Mouse (Mus musculus) forebrain, embryonic 16.5 days (tissue): Measurements from ENCODE around the gene AI481877. TPM values are rescaled to one million over a fixed set of nuclear protein-coding genes. Genes with fewer than 3 reads are reported as not detected.

ENCODE experiments used
- ATAC-seq: fragments of 200-750 bp; cut with Nextera tagmentation; 2 replicates; pipeline ENCODE4 v1.8.0; 2017; ENCODE audit warnings: mild to moderate bottlenecking, moderate library complexity
- H3K27ac ChIP-seq: fragments of 300-500 bp; sonication (generic); 2 replicates; pipeline ENCODE4 v1.5.1; 2014; ENCODE audit warnings: low read length, control low read depth
- H3K27me3 ChIP-seq: fragments of 300-500 bp; sonication (generic); replicated peaks from 2 replicates; pipeline ENCODE4 v1.6.1; 2014; ENCODE audit warnings: low read length; ENCODE audit not compliant: control insufficient read depth, insufficient read depth
- H3K36me3 ChIP-seq: fragments of 300-500 bp; sonication (generic); 2 replicates; pipeline ENCODE4 v1.6.1; 2014; ENCODE audit not compliant: control insufficient read depth, insufficient read depth
- H3K4me1 ChIP-seq: fragments of 300-500 bp; sonication (generic); replicated peaks from 2 replicates; pipeline ENCODE4 v1.6.1; 2014; ENCODE audit warnings: low read length; ENCODE audit not compliant: control insufficient read depth, insufficient read depth
- H3K4me2 ChIP-seq: fragments of 300-500 bp; sonication (generic); 2 replicates; pipeline ENCODE4 v1.6.1; 2014; ENCODE audit warnings: mild to moderate bottlenecking, low read length, control low read depth
- H3K4me3 ChIP-seq: fragments of 300-500 bp; sonication (generic); replicated peaks from 2 replicates; pipeline ENCODE4 v1.5.1; 2014; ENCODE audit warnings: mild to moderate bottlenecking, low read length, control low read depth
- H3K9ac ChIP-seq: fragments of 300-500 bp; sonication (generic); replicated peaks from 2 replicates; pipeline ENCODE4 v1.6.1; 2014; ENCODE audit warnings: low read depth, low read length, control low read depth
- H3K9me3 ChIP-seq: fragments of 300-500 bp; sonication (generic); 2 replicates; pipeline ENCODE4 v1.6.1; 2016; ENCODE audit warnings: low read length; ENCODE audit not compliant: control insufficient read depth
- WGBS: fragments of 180-500 bp; shearing (Covaris S2); extraction: QIAGEN DNeasy Blood & Tissue Kit; methylation state at CpG from one replicate; pipeline ENCODE4 v1.1.7; 2014; 5-methylcytosine and 5-hydroxymethylcytosine counted together
- polyA plus RNA-seq: library from polyadenylated mRNA; unstranded; fragments of >200 nt; fragmentation: Nextera tagmentation; extraction: Ambion mirVana; gene quantifications from 2 replicates; pipeline ENCODE4 v1.2.1, GENCODE M21; 2015

AI481877 gene
- polyA plus RNA-seq, 1 experiment from 2014 or later: not detected

DNA sequence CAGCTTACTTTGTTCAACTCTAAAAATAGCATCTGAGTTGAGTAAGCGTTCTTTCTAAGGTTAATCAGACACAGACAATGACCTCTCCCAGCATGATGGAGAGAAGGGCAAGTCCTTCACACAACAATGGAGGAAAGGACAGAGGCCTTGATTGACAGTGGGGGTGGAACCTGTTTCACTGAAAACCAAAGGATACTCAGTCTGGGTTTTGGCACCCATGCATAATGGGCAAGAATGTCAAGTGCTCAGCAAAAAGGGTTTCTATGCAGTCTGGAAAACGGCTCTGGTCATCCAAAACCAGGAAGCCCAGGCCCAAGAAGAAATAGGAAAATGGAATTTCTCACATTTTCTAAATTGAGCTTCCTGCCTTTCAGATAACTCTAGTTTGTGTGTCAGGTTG lies 33.8 kb upstream of the AI481877 start:
- Histone ChIP-seq H3K9ac (no peak overlapping the region), H3K36me3 (no peaks in the 10 kb centered on the region), H3K4me1 (no peaks in the 10 kb centered on the region), H3K9me3 (no peaks in the 10 kb centered on the region), H3K27me3 (no peaks in the 10 kb centered on the region), H3K27ac (no peak overlapping the region), H3K4me2 (no peak overlapping the region), H3K4me3 (no peak overlapping the region)
- ATAC-seq: no peak
- 24% methylated on average over 2 of the region's 2 CpGs for WGBS

DNA sequence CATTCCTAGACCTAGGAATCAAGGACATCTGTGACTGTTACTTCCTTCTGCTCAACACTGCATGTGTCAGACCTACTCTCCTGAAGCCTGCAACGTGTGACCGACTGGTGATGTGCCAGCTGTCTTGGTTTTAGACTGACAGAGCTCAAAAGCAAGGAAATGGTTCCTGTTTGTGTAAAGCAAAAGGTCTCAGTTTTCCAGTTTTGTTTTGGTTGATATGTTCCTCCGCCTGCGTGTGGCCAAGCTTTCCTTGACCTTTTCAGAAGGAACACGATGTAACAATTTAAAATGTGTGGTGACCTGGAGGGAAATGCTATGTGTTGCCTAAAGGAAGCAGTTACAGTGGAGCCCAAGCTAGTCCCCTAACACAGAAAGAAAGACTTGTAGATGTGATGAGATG lies 31.2 kb upstream of the AI481877 start:
- Histone ChIP-seq H3K4me1 (no peaks in the 10 kb centered on the region), H3K36me3 (no peaks in the 10 kb centered on the region), H3K4me3 (no peak overlapping the region), H3K27me3 (no peaks in the 10 kb centered on the region), H3K9me3 (no peaks in the 10 kb centered on the region), H3K9ac (no peak overlapping the region), H3K4me2 (no peak overlapping the region), H3K27ac (no peak overlapping the region)
- whole genome bisulfite sequencing: 79% methylated on average over 5 of the region's 5 CpGs
- ATAC-seq: no peak

DNA sequence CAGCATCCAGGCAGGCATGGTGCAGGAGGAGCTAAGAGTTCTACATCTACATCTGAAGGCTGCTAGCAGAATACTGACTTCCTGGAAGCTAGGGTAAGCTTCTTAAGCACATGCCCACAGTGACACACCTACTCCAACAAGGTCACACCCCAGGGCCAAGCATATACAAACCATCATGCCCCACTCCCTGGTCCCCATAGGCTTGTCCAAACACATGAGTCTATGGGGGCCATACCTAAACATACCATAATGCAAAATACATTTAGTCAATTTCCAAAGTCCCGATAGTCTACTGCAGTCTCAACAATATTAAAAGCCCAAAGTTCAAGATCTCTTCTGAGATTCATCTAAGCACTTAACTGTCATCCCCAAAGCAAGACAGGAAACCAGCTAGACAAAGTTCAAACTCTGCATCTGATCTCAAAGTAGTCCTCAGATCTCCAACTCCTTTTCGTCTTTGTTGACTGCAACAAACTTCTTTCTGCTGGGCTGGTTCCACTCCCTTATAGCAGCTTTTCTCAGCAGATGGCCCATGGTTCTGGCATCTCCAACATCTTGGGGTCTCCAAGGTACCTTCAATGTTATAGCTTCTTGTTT lies 28.6 kb upstream of the AI481877 start:
- no peak for ATAC-seq
- no peaks in the 10 kb centered on the region for H3K9me3 ChIP-seq
- no peak overlapping the region for H3K9ac ChIP-seq
- H3K4me2 ChIP-seq: no peak overlapping the region
- H3K4me1 ChIP-seq: no peaks in the 10 kb centered on the region
- no peak overlapping the region for H3K4me3 ChIP-seq
- no peak overlapping the region for H3K27ac ChIP-seq
- no peaks in the 10 kb centered on the region for H3K36me3 ChIP-seq
- H3K27me3 ChIP-seq: no peaks in the 10 kb centered on the region
- WGBS: 96% methylated on average over 2 of the region's 2 CpGs

DNA sequence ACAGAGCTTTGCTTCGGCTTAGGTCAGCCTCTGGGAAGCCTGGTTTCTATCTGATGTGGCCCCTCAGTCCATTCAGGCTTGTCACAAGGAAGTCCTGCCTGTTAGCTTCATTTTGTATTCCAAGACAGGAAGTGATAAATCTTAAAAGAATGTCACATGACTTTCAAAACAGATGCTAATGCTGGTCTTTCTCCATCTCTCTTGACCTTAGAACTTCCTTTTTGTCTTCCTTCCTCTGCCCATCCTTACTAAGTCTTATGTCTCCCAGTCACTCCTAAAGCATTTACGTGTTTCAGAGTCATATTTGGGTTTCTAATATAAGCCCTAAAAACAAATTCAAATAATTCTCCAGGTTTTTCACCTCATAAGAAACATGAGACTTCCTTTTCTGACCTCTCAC lies 25.3 kb upstream of the AI481877 start:
- WGBS: 89% methylated on average over 2 of the region's 2 CpGs
- H3K4me1 ChIP-seq: no peaks in the 10 kb centered on the region
- H3K27me3 ChIP-seq: no peaks in the 10 kb centered on the region
- no peak overlapping the region for H3K4me2 ChIP-seq
- ATAC-seq: no peak
- no peaks in the 10 kb centered on the region for H3K36me3 ChIP-seq
- H3K4me3 ChIP-seq: no peak overlapping the region
- no peak overlapping the region for H3K27ac ChIP-seq
- H3K9ac ChIP-seq: no peak overlapping the region
- H3K9me3 ChIP-seq: no peaks in the 10 kb centered on the region

DNA sequence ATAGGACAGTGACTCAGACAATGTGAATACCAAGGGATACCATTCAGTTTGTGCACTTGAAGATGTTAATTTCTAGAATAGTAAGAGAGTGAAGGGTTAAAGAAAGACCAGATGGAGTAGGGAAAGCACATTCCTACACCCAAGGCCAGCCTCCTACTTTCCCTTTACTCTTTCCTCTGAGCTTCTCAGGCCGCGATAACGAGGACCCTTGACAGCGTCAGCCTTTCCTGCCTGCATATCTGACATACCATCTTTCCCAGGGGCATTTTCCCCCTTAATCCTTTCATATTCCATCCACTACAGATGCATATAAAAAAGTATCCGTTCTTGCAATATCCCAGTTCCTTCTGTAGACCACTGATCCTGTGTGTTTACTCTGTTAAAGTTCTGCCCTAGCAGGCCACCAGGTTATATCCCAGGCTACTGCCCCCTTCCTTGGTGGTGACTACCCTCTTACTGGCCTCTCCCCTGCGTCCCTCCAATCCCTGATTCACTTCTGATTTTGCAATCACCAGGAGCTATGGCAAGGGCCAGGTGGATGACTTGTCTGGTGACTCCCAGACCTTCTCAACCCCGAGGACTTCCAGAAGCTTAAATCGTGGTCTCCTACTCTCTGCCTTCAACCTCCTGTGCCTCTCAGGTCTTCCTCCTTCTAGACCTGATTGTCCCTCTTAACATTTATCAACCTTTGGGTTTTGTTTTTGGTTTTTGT lies 22.3 kb upstream of the AI481877 start:
- no peak for ATAC-seq
- Histone ChIP-seq H3K27ac (no peak overlapping the region), H3K36me3 (no peaks in the 10 kb centered on the region), H3K4me2 (no peak overlapping the region), H3K4me1 (no peaks in the 10 kb centered on the region), H3K9me3 (no peaks in the 10 kb centered on the region), H3K27me3 (no peaks in the 10 kb centered on the region), H3K9ac (no peak overlapping the region), H3K4me3 (no peak overlapping the region)
- WGBS: 71% methylated on average over 8 of the region's 8 CpGs

DNA sequence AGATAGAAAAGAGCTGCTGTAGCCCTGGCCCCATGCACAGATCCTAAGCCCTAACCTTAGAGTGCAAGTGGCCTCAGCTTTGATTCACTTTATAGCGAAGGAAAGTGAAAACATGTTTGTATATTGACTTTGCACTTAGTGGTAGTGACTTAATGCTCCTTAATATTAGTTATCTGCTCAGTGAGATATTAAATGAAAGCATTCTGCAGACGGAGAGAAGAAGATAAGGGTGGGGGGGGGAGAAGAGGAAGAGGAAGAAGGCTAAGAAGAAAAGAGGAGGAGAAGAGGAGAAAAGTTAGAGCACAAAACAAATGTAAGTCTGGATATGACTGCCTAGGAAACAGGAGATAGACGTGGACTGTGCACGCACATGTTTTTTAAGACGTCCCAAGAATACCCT lies 21.5 kb upstream of the AI481877 start:
- H3K4me2 ChIP-seq: no peak overlapping the region
- H3K4me3 ChIP-seq: no peak overlapping the region
- H3K9me3 ChIP-seq: no peaks in the 10 kb centered on the region
- H3K9ac ChIP-seq: no peak overlapping the region
- 95% methylated on average over 5 of the region's 5 CpGs for WGBS
- H3K27ac ChIP-seq: no peak overlapping the region
- no peak for ATAC-seq
- H3K27me3 ChIP-seq: no peaks in the 10 kb centered on the region
- H3K4me1 ChIP-seq: no peaks in the 10 kb centered on the region
- no peaks in the 10 kb centered on the region for H3K36me3 ChIP-seq

DNA sequence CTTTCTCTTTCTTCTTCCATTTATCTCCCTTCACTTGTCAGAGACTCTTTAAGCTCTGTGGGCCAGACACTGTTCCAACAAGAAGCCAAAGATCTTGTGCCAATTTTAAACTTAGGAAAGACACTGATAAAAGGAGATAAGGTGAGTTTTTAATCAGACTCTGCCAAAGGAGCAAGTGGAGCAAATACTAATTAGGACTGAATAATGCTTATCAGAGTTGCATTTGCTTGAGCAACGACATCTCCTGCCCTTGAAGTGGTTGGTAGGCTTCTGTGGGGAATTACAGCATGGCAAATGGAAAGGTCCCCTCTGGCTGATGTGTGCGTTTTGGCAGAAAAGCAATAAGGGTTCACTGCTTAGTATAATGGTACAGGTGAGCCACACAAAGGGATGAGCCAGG lies 18.9 kb upstream of the AI481877 start:
- Histone ChIP-seq H3K4me1 (0 out of 2 replicates have a peak, but pooled peaks cover 2% of the 10 kb centered on the region), H3K36me3 (no peaks in the 10 kb centered on the region), H3K27ac (no peak overlapping the region), H3K9me3 (no peaks in the 10 kb centered on the region), H3K4me3 (no peak overlapping the region), H3K27me3 (no peaks in the 10 kb centered on the region), H3K9ac (no peak overlapping the region), H3K4me2 (no peak overlapping the region)
- ATAC-seq: no peak
- WGBS: 61% methylated on average over 2 of the region's 2 CpGs

DNA sequence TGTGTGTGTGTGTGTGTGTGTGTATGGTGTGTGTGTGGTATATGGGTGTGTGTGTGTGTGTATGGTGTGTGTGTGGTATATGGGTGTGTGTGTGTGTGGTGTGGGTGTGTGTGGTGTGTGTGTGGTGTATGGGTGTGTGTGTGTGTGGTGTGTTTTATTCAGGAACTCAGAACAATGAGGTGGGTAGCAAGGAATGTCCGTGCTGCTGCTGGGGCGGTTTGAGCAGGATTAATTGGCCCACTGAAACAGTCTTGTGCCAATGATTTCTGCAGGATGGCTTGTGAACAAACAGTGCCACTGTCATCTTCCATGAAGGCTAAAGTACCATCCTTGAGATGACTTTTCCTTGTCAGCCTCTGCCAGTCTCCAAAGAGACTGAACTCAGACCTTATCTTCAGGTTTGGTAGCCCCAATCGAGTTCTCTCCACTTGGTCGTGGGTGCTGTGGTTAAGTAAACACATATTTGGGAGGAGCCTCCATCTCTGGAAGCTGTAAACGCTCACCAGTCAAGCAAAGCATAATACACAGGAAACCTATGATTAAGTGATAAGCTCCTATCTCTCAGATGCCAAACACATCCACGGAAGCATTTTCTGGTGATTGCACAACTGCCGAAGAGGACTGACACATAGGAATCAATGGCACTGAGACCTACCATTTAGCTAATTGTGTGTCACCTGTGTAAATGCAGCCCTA lies 18.3 kb upstream of the AI481877 start:
- Histone ChIP-seq H3K4me3 (no peak overlapping the region), H3K9me3 (no peaks in the 10 kb centered on the region), H3K4me2 (no peak overlapping the region), H3K27ac (no peak overlapping the region), H3K4me1 (0 out of 2 replicates have a peak, but pooled peaks cover 2% of the 10 kb centered on the region), H3K36me3 (no peaks in the 10 kb centered on the region), H3K9ac (no peak overlapping the region), H3K27me3 (no peaks in the 10 kb centered on the region)
- no peak for ATAC-seq
- whole genome bisulfite sequencing: 65% methylated on average over 7 of the region's 7 CpGs

DNA sequence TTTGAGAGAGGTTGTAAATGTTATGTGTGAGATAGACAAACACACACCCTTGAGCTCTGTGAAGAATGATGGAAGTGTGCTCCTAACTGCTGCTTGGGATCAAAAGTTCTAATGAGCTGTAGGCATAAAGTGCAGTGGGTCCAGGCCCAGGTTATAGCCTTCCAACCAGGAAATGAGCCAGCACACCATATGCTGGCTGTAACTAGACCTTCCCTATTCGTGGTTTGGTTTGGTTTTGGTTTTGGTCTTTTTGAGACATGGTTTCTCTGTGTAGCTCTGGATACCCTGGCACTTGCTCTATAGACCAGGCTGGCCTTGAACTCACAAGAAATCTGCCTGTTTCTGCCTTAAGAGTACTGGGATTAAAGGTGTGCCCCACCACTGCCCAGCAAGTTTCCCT lies 13.2 kb upstream of the AI481877 start:
- H3K9me3 ChIP-seq: no peaks in the 10 kb centered on the region
- H3K9ac ChIP-seq: no peak overlapping the region
- H3K27me3 ChIP-seq: no peaks in the 10 kb centered on the region
- no peak for ATAC-seq
- H3K36me3 ChIP-seq: no peaks in the 10 kb centered on the region
- WGBS: 94% methylated on average over 1 of the region's 1 CpGs
- 0 out of 2 replicates have a peak, but pooled peaks cover 2% of the 10 kb centered on the region for H3K4me1 ChIP-seq
- H3K4me3 ChIP-seq: no peak overlapping the region
- no peak overlapping the region for H3K27ac ChIP-seq
- H3K4me2 ChIP-seq: no peak overlapping the region
